Mouse (Mus musculus) embryonic facial prominence, embryonic 12.5 days (tissue): ENCODE results near the gene 2010111I01Rik. TPM values are rescaled to one million over a fixed set of nuclear protein-coding genes. Genes with fewer than 3 reads are reported as not detected.
A peak's percentile ranks its signal among the peaks of the same experiment; 100 is the strongest.

Source experiments
- ATAC-seq: fragments of 200-750 bp; cut with Nextera tagmentation; 2 replicates; pipeline ENCODE4 v1.8.0; 2017; ENCODE audit not compliant: insufficient number of reproducible peaks, insufficient read depth, low FRiP score, low TSS enrichment
- H3K27ac ChIP-seq: fragments of 300-500 bp; sonication (generic); 2 replicates; pipeline ENCODE4 v1.5.1; 2016; ENCODE audit warnings: mild to moderate bottlenecking
- H3K27me3 ChIP-seq: fragments of 300-500 bp; sonication (generic); 2 replicates; pipeline ENCODE4 v1.6.1; 2016; ENCODE audit warnings: mild to moderate bottlenecking, moderate library complexity
- H3K36me3 ChIP-seq: fragments of 300-500 bp; sonication (generic); 2 replicates; pipeline ENCODE4 v1.6.1; 2016; ENCODE audit warnings: mild to moderate bottlenecking
- H3K4me1 ChIP-seq: fragments of 300-500 bp; sonication (generic); 2 replicates; pipeline ENCODE4 v1.6.1; 2016
- H3K4me2 ChIP-seq: fragments of 300-500 bp; sonication (generic); replicated peaks from 2 replicates; pipeline ENCODE4 v1.6.1; 2016; ENCODE audit warnings: mild to moderate bottlenecking, moderate library complexity
- H3K4me3 ChIP-seq: fragments of 300-500 bp; sonication (generic); 2 replicates; pipeline ENCODE4 v1.5.1; 2016; ENCODE audit warnings: mild to moderate bottlenecking
- H3K9ac ChIP-seq: fragments of 300-500 bp; sonication (generic); 2 replicates; pipeline ENCODE4 v1.6.1; 2016; ENCODE audit warnings: mild to moderate bottlenecking, moderate library complexity
- H3K9me3 ChIP-seq: fragments of 300-500 bp; sonication (generic); 2 replicates; pipeline ENCODE4 v1.6.1; 2016; ENCODE audit warnings: mild to moderate bottlenecking, moderate library complexity
- WGBS: fragments of 180-500 bp; shearing (Covaris S2); methylation state at CpG from one replicate; pipeline ENCODE4 v1.1.7; 2016; 5-methylcytosine and 5-hydroxymethylcytosine counted together
- polyA plus RNA-seq: library from polyadenylated mRNA; unstranded; fragments of >200 nt; fragmentation: Nextera tagmentation; extraction: Ambion mirVana; gene quantifications from 2 replicates; pipeline ENCODE4 v1.2.1, GENCODE M21; 2016

Gene 2010111I01Rik
- polyA plus RNA-seq, 1 experiment from 2014 or later: 144 TPM

DNA sequence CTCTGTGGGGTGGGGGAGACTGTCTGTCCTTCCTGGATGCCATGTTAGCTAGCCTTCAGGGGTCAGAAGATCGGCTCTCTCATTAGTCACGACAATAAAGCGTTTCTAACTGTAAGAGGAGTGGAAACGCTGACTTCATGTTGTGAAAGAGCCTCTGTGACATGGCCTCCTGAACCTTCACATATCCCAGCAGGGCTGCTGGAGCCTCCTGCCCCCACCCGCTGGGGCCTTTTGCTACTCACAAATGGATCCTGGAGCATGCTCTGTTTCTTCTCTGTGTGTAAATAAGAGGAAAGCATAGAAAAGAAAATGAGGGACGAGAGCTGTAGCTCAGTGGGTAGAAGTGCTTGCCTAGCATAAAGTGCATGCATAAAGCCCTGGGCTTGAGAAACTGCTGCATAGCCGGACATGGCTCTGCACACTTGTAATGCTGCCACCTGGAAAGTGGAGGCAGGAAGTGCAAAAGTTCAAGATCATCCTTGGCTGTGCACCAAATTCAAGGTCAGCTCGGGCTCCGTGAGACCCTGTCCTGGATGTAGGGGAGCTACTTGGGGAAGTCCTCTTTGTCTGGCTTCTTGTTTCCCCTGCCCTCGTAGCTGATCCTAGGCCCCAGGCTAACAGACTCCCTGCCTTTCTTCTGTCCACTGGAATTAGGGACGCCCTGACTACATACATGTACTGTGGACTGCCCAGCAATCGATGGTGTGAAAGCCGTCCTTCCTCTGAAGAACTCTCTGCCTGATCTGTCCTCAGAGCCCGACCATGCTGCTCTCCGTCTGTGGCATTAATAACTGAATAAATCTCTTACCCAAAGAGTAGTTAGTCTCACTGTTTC is 329.9 kb downstream of the 2010111I01Rik start:
- no peak for ATAC-seq
- WGBS: 22% methylated on average over 15 of the region's 15 CpGs
- peaks cover 64% of the 10 kb centered on the region for H3K36me3 ChIP-seq
- H3K4me1 ChIP-seq: peaks cover 23% of the 10 kb centered on the region
- no peak overlapping the region for H3K9ac ChIP-seq
- no peak overlapping the region for H3K4me3 ChIP-seq
- H3K9me3 ChIP-seq: no peaks in the 10 kb centered on the region
- H3K27me3 ChIP-seq: no peaks in the 10 kb centered on the region
- H3K27ac ChIP-seq: peak overlapping the region; percentile 75
- H3K4me2 ChIP-seq: no peak overlapping the region

DNA sequence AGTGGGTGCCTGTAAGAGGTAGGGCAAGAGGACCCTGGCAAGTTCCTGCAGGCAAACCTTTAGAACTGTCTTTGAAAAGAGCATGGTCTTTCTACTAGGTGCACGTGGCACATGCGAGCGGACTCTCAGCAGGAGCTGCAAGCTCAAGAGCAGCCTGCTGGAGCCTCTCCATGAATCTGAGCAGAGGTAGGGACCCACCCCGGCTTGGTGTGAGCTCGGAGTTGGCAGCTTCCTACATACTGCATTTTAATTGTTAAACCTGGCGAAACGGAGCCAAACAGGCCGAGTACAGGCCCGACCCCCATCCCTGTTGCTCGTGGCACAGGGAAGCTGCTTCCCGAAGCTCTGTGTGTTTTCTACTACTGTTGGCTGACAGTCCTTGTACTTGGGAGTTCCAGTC is 331.6 kb downstream of the 2010111I01Rik start:
- Histone ChIP-seq H3K27me3 (no peaks in the 10 kb centered on the region), H3K9ac (no peak overlapping the region), H3K4me1 (peaks cover 20% of the 10 kb centered on the region), H3K36me3 (peaks cover 68% of the 10 kb centered on the region), H3K4me3 (no peak overlapping the region), H3K4me2 (no peak overlapping the region), H3K9me3 (no peaks in the 10 kb centered on the region), H3K27ac (no peak overlapping the region)
- 92% methylated on average over 11 of the region's 11 CpGs for WGBS
- ATAC-seq: no peak

DNA sequence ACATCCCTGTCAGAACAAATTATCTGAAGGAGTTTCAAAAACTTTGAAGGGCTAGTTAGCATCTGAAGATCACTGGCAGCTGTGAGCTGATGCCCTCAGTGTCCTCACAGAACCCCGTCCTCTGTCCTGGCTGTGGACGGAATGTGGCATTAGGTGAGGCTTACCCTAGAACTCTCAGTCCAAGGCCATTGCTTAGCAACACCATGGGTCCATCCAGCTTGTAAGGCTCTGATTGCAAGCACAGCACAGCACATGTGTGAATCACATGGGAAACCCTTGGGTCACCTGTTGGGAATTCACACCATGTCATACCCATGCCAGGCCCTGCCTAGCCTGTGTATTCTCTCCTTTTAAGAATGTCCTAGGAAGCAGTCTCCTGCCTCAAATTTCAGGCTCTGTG is 332.3 kb downstream of the 2010111I01Rik start:
- H3K4me3 ChIP-seq: no peak overlapping the region
- no peaks in the 10 kb centered on the region for H3K27me3 ChIP-seq
- WGBS: 94% methylated on average over 2 of the region's 2 CpGs
- H3K4me1 ChIP-seq: peaks cover 26% of the 10 kb centered on the region
- no peak for ATAC-seq
- H3K4me2 ChIP-seq: no peak overlapping the region
- H3K9me3 ChIP-seq: no peaks in the 10 kb centered on the region
- H3K9ac ChIP-seq: no peak overlapping the region
- peaks cover 70% of the 10 kb centered on the region for H3K36me3 ChIP-seq
- H3K27ac ChIP-seq: no peak overlapping the region

DNA sequence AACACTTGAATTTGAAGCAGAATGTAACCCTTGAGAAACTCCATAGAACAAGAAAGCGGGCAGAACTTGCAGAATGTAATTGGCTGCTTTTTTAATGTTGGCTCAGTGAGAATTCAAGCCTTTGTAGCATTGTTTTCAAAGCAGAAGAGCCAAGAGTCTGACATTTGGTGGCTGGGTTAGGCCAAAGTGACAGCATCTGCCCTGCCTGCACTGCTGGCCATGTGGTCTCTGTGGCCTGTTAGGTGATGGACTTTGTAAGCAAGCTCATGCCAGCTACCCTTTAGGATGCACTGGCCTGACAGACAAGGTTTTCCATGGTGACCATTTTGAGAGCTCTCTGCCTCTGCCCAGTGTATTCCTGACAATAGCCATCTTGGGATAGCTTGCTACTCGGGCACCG is 333.2 kb downstream of the 2010111I01Rik start:
- Histone ChIP-seq H3K4me3 (no peak overlapping the region), H3K9me3 (no peaks in the 10 kb centered on the region), H3K4me1 (peaks cover 23% of the 10 kb centered on the region), H3K27me3 (no peaks in the 10 kb centered on the region), H3K27ac (no peak overlapping the region), H3K4me2 (no peak overlapping the region), H3K36me3 (peaks cover 75% of the 10 kb centered on the region), H3K9ac (no peak overlapping the region)
- WGBS: 90% methylated on average over 3 of the region's 3 CpGs
- ATAC-seq: no peak

DNA sequence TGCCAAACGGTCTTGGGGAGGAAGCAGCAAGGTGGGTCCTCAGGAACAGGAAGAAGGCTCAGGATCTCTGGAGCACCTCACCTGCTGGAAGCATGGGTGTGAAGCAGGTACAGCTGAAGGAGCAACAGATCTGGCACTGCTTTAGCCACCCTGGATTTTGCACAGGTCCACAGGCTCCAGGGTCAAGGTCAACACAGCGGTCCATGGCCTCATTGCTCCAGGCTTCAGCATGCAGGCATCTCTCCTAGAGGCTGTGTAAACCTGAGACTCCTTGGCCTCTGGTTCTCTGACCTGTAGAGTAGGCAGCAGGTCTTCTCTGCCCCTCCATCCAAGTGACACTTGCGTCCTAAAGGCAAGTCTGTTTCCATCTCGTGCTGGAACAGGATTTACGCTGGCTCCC is 334.2 kb downstream of the 2010111I01Rik start:
- no peak overlapping the region for H3K4me2 ChIP-seq
- H3K9me3 ChIP-seq: no peaks in the 10 kb centered on the region
- no peak overlapping the region for H3K27ac ChIP-seq
- H3K27me3 ChIP-seq: no peaks in the 10 kb centered on the region
- peaks cover 16% of the 10 kb centered on the region for H3K4me1 ChIP-seq
- ATAC-seq: no peak
- no peak overlapping the region for H3K9ac ChIP-seq
- peaks cover 85% of the 10 kb centered on the region for H3K36me3 ChIP-seq
- 86% methylated on average over 5 of the region's 5 CpGs for WGBS
- no peak overlapping the region for H3K4me3 ChIP-seq

DNA sequence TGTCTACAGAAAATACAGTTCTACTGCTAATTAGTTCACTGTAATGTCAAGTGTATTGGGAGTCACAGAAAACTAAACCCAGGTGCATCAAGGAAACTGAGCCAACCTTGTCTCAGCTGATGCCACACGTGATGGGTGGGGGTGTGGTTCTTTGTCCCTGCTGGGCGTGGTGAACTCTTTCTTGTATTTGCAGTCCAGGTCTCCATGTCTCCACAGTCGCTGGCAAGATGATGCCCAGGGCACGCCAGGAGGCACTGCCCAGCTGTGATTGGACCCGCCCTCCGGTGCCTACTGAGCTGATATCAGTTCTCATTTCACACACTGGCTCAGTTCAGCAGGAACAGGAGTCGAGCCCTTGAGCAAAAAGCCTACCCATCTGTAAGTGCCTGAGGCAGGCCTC is 336.2 kb downstream of the 2010111I01Rik start:
- Histone ChIP-seq H3K27me3 (no peaks in the 10 kb centered on the region), H3K4me3 (no peak overlapping the region), H3K4me1 (peaks cover 6% of the 10 kb centered on the region; the same call in 1 of the 2 replicates), H3K36me3 (peaks cover 88% of the 10 kb centered on the region), H3K9me3 (no peaks in the 10 kb centered on the region), H3K4me2 (no peak overlapping the region), H3K27ac (no peak overlapping the region), H3K9ac (no peak overlapping the region)
- WGBS: 82% methylated on average over 7 of the region's 7 CpGs
- no peak for ATAC-seq

DNA sequence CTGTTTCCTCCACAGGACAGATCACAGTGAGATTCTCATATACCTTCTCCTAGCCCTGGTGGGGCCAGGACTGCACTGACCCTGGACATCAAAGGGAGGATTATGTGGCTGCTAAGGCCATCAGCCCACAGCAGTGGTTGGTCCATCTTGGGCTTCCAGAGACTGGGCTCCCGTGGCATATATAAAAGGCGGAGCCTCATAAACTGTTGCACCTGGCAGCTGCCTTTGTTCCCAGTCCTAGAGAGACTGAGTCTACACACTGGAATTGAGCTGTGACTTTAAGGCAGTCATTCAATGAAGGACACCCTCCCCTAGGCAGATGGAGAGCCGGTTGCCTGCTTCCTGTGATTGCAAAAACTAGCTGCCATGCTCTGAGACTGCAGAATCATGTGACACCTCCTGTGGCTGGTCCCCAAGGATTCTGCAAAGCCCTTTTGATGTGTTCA is 337.1 kb downstream of the 2010111I01Rik start:
- no peak overlapping the region for H3K4me3 ChIP-seq
- H3K9ac ChIP-seq: no peak overlapping the region
- no peaks in the 10 kb centered on the region for H3K27me3 ChIP-seq
- H3K27ac ChIP-seq: peak overlapping the region; percentile 32; the same call in 1 of the 2 replicates
- no peak overlapping the region for H3K4me2 ChIP-seq
- peaks cover 79% of the 10 kb centered on the region for H3K36me3 ChIP-seq
- WGBS: 47% methylated on average over 3 of the region's 3 CpGs
- H3K9me3 ChIP-seq: no peaks in the 10 kb centered on the region
- peaks cover 6% of the 10 kb centered on the region; the same call in 1 of the 2 replicates for H3K4me1 ChIP-seq
- ATAC-seq: no peak

DNA sequence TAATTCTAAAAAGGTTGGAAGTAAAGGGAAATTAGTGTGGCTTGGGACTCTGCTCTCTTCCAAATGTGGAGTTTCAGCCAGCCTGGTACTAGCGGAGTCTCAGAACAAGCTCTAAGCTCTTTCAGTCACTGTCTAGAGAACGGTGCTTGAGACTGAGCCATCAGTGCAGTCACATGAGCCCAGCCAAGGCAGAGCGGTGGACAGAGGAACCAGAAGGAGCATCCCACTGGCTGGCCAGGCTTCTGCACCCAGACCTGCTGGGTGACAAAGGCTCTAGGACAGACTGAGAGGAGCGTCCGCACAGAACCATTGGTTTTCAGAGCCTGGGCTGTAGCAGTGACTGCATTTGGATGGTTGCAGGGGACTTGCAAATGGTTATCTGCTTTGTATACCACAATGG is 337.7 kb downstream of the 2010111I01Rik start:
- Histone ChIP-seq H3K9me3 (no peaks in the 10 kb centered on the region), H3K27ac (peak overlapping the region; percentile 32; the same call in 1 of the 2 replicates), H3K4me2 (no peak overlapping the region), H3K27me3 (no peaks in the 10 kb centered on the region), H3K4me3 (no peak overlapping the region), H3K36me3 (peaks cover 73% of the 10 kb centered on the region), H3K9ac (no peak overlapping the region), H3K4me1 (peaks cover 6% of the 10 kb centered on the region; the same call in 1 of the 2 replicates)
- 96% methylated on average over 5 of the region's 5 CpGs for WGBS
- ATAC-seq: no peak

DNA sequence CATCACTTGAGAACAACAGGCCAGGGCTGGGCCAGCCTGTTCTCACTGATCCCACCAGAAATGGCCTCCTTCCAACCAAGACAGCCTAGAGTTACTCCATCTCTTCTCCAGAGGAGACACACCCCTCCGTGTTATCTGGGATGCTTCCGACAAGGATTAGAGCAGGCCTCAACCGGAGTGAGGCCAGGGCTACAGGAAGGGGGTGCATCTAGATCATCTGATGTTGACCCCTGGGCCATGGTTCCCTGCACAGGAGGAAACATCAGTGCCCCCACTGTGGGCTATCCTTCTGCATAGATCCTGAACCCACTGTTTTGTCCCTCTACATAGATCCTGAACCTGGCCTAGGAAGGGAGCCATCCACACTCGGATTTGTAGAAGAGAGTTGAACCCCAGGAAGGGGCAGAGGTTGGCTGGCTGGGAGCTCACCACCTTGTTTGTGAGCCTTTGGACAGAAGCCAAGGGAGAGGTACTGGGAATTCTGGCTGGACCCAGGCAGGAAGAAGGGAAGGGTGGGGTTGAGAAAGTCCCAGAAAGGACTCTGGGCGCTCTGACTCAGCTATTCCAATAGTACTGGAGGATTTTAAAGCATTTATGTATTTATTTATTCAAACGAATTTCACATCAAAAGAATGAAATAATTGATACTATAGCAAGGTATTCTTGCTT is 339.6 kb downstream of the 2010111I01Rik start:
- no peak overlapping the region for H3K9ac ChIP-seq
- no peak overlapping the region for H3K4me2 ChIP-seq
- 70% methylated on average over 6 of the region's 6 CpGs for WGBS
- H3K27me3 ChIP-seq: no peaks in the 10 kb centered on the region
- H3K9me3 ChIP-seq: no peaks in the 10 kb centered on the region
- no peak overlapping the region for H3K27ac ChIP-seq
- peaks cover 55% of the 10 kb centered on the region for H3K36me3 ChIP-seq
- ATAC-seq: no peak
- no peak overlapping the region for H3K4me3 ChIP-seq
- peaks cover 6% of the 10 kb centered on the region; the same call in 1 of the 2 replicates for H3K4me1 ChIP-seq

DNA sequence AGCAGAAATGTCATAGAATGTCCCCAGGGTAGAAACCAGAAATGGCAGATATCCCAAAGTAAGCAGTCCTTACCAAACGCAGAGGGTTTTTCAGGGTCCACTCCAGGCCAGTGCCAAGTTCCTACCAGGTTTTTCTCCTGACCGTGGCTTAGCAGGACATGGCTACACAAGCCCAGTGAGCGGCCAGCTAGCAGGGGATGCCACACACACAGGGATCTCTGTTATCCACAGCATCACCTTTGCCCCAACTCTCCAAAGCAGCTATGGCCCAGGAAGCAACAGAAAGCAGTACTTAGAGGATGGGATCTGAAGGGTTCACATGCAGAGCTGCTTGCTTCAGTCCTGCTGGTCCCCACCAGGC is 340.1 kb downstream of the 2010111I01Rik start:
- H3K4me1 ChIP-seq: peaks cover 6% of the 10 kb centered on the region; the same call in 1 of the 2 replicates
- ATAC-seq: no peak
- 62% methylated on average over 3 of the region's 3 CpGs for WGBS
- no peak overlapping the region for H3K4me3 ChIP-seq
- H3K9ac ChIP-seq: no peak overlapping the region
- H3K4me2 ChIP-seq: no peak overlapping the region
- no peaks in the 10 kb centered on the region for H3K9me3 ChIP-seq
- peaks cover 51% of the 10 kb centered on the region for H3K36me3 ChIP-seq
- H3K27ac ChIP-seq: no peak overlapping the region
- no peaks in the 10 kb centered on the region for H3K27me3 ChIP-seq

DNA sequence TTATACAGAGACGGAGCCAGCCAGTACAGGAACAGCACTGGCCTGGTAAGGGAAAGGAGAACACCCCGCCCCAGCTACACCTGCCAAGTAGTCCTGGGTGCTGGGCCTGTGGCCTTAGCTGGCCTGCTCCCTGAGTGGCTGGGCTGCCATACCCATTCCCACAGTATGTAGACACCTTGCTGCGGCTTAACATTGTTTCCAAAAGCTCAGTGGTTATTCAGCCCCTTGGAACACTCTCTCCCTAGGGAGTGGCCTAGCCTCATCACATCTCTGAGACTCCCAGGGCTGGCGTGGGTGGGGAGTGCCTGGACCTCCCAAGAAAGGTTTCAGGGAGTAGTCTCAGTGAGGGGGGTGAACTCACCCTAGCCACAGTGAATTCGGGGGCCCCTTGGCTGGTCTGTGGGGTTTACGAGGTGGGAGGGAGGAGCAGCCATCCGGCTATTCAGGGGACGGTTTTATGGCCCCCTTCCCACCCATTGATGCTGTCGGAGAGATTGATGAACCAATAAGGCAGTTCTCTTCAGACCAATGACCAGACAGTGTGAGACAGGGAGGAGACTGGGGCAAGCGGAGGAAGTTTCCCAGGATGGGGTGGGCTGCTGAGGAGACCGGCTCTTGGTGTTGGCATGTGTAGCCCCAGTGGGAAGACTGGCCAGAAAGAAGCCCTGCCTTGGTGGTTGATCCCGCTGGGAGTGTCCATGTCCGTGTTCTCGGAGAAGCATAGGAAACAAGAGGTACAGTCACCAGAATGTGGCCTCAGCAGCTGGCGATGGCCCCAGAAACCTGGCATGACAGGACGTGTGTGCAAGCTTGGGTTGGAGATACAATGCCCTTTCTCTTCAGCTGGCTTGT is 340.7 kb downstream of the 2010111I01Rik start:
- WGBS: 79% methylated on average over 16 of the region's 16 CpGs
- Histone ChIP-seq H3K9ac (no peak overlapping the region), H3K9me3 (no peaks in the 10 kb centered on the region), H3K36me3 (peaks cover 45% of the 10 kb centered on the region), H3K4me2 (no peak overlapping the region), H3K4me3 (no peak overlapping the region), H3K27me3 (no peaks in the 10 kb centered on the region), H3K27ac (no peak overlapping the region; the same call in 1 of the 2 replicates), H3K4me1 (peaks cover 6% of the 10 kb centered on the region; the same call in 1 of the 2 replicates)
- ATAC-seq: no peak
